Mouse (Mus musculus): ENCODE data around the gene Tmem28.

DNA sequence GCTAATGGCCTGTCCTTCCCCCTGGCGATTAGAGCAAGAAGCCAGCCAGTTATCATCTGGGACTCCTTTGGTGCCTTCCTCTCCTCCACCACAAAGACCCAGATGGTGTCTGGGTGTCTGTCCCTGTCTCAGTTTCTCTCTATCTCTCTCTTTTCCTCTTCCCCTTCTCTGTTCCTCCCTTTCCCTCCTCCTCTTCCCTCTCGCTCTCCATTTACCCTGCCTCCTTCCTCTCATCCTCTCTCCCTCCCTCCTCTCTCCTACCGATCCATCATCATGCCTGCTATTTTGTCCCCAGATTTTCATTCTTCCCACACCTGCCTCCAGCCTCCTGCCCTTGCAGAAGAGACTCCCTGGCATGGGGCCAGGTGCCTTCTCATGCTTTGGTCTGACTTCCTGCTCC is 33.0 kb downstream of the Tmem28 start:
- TF ChIP-seq POLR2A (IDR thresholded peaks at IDR 0.05; ENCODE audit: low read depth, low read length) (no peak), NRF1 (IDR thresholded peaks at IDR 0.05; ENCODE audit: low read depth, low read length) (no peak), CTCF (conservative IDR thresholded peaks at IDR 0.05 in 1 of 2, IDR thresholded peaks at IDR 0.05 in 1 of 2; ENCODE audit: low read depth in 2 of 2, low read length in 2 of 2) (no peak), POLR2AphosphoS2 (IDR thresholded peaks at IDR 0.05; ENCODE audit: low read depth, low read length) (no peak), RAD21 (IDR thresholded peaks at IDR 0.05; ENCODE audit: low read depth, low read length) (no peak), MYC (IDR thresholded peaks at IDR 0.05; ENCODE audit: low read depth, low read length) (no peak), ZKSCAN1 (IDR thresholded peaks at IDR 0.05; ENCODE audit: borderline replicate concordance, low read depth, low read length) (no peak), MAZ (IDR thresholded peaks at IDR 0.05; ENCODE audit: low read depth, low read length) (no peak), CHD2 (IDR thresholded peaks at IDR 0.05; ENCODE audit: low read length) (no peak)
